Mouse (Mus musculus) layer of hippocampus, postnatal 25 days (tissue): ENCODE measurements around the gene Lcp2. TPM values are rescaled to one million over a fixed set of nuclear protein-coding genes. Genes with fewer than 3 reads are reported as not detected.

ENCODE experiments used
- total RNA-seq, 2 experiments: library from RNA; stranded (reverse); gene quantifications; 2 replicates each; pipeline ENCODE4 v1.2.3; 2021

The Lcp2 gene
- total RNA-seq, 2 experiments from 2014 or later = 3.2 to 3.3 TPM

Other genes with a start within 250 kb of the Lcp2 start
- under 1 TPM; 0.16 to 0.30 TPM for gene Kcnmb1, start 83.9 kb upstream of the Lcp2 start, total RNA-seq
- 10 to 100 TPM; 23.0 to 24.2 TPM for gene Kcnip1, start 53.8 kb upstream of the Lcp2 start, total RNA-seq
- gene 4930469K13Rik, start 51.6 kb downstream of the Lcp2 start, total RNA-seq = not detected
- not detected for gene Foxi1, start 161.2 kb downstream of the Lcp2 start, total RNA-seq